Mouse (Mus musculus) ES-Bruce4 (cell line): ENCODE results near the gene Ccdc88c. TPM values are rescaled to one million over a fixed set of nuclear protein-coding genes. Genes with fewer than 3 reads are reported as not detected.

Experiments used
- H3K27ac ChIP-seq: 2 replicates; pipeline ENCODE4 v1.5.1; 2012; ENCODE audit warnings: low read length, inconsistent platforms; ENCODE audit not compliant: insufficient read depth
- H3K27me3 ChIP-seq: 2 replicates; pipeline ENCODE4 v1.6.1; 2012; ENCODE audit warnings: mild to moderate bottlenecking, low read length, inconsistent platforms; ENCODE audit not compliant: control insufficient read depth, poor library complexity, insufficient read depth, severe bottlenecking
- H3K36me3 ChIP-seq: 2 replicates; pipeline ENCODE4 v1.6.1; 2012; ENCODE audit warnings: inconsistent platforms, mild to moderate bottlenecking, low read length, moderate library complexity; ENCODE audit not compliant: control insufficient read depth, poor library complexity, insufficient read depth, severe bottlenecking
- H3K4me1 ChIP-seq: one replicate; pipeline ENCODE4 v1.8.1; 2011; ENCODE audit warnings: low read length; ENCODE audit not compliant: control insufficient read depth, insufficient read depth
- H3K4me3 ChIP-seq: 2 replicates; pipeline ENCODE4 v1.5.1; 2011; ENCODE audit warnings: low read depth, mild to moderate bottlenecking, low read length
- H3K9ac ChIP-seq: 2 replicates; pipeline ENCODE4 v1.6.1; 2012; ENCODE audit warnings: low read depth, mild to moderate bottlenecking, inconsistent platforms; ENCODE audit not compliant: poor library complexity, severe bottlenecking
- H3K9me3 ChIP-seq: replicated peaks from 2 replicates; pipeline ENCODE4 v1.6.1; 2012; ENCODE audit warnings: mild to moderate bottlenecking, low read length, inconsistent platforms; ENCODE audit not compliant: control insufficient read depth, poor library complexity, insufficient read depth, severe bottlenecking
- CTCF ChIP-seq: IDR thresholded peaks from one replicate; pipeline ENCODE4 v1.8.1; 2011; ENCODE audit warnings: low read depth, low read length
- EP300 ChIP-seq: IDR thresholded peaks from 2 replicates; pipeline ENCODE4 v1.6.1; 2011; ENCODE audit warnings: low read depth, low read length; ENCODE audit not compliant: insufficient read depth
- POLR2A ChIP-seq: IDR thresholded peaks from one replicate; pipeline ENCODE4 v1.8.1; 2011; ENCODE audit warnings: low read length; ENCODE audit not compliant: insufficient read depth
- polyA plus RNA-seq: library from polyadenylated mRNA; stranded (reverse); fragments of >200 nt; gene quantifications from 2 replicates; pipeline ENCODE4 v1.2.4, GENCODE M21; 2011; ENCODE audit warnings: low read depth; ENCODE audit not compliant: missing spikeins, insufficient read depth, insufficient read length

The Ccdc88c gene
- polyA plus RNA-seq, 1 experiment, result 69.0 TPM

GRCm38 (mm10) chr12:100862856-100863446 is 165.9 kb downstream of the Ccdc88c start:
- no peak overlapping the region for H3K27ac ChIP-seq
- H3K9ac ChIP-seq, result no peak overlapping the region
- no peaks in the 10 kb centered on the region for H3K36me3 ChIP-seq
- H3K27me3 ChIP-seq, result no peaks in the 10 kb centered on the region
- H3K9me3 ChIP-seq, result no peaks in the 10 kb centered on the region
- TF ChIP-seq POLR2A (no peak), EP300 (no peak), CTCF (no peak)
- H3K4me1 ChIP-seq, result no peaks in the 10 kb centered on the region
- no peak overlapping the region for H3K4me3 ChIP-seq

- H3K4me3 ChIP-seq, result no peak overlapping the region
- no peaks in the 10 kb centered on the region for H3K36me3 ChIP-seq
- H3K4me1 ChIP-seq, result no peaks in the 10 kb centered on the region
- no peaks in the 10 kb centered on the region for H3K27me3 ChIP-seq
- TF ChIP-seq EP300 (no peak), CTCF (no peak), POLR2A (no peak)
- H3K27ac ChIP-seq, result no peak overlapping the region
- no peak overlapping the region for H3K9ac ChIP-seq
- no peaks in the 10 kb centered on the region for H3K9me3 ChIP-seq
Measured at GRCm38 (mm10) chr12:100862272-100862671, 166.6 kb downstream of the Ccdc88c start.

Other genes with a start within 250 kb of the Ccdc88c start
- 0.48 and 1.9 TPM in 2 replicates for gene Dglucy, start 250.0 kb downstream of the Ccdc88c start, polyA plus RNA-seq
- gene Gpr68, start 120.9 kb downstream of the Ccdc88c start, polyA plus RNA-seq, result 0.43 and 0.62 TPM in 2 replicates
- 125 and 144 TPM in 2 replicates for gene Ppp4r3a, start 54.6 kb upstream of the Ccdc88c start, polyA plus RNA-seq